Mouse (Mus musculus) ovary, postnatal 36 days (tissue): Measurements from ENCODE around the gene Vdr.

Experiments
- DNase-seq: peaks from one replicate; pipeline ENCODE4 v3.0.0; 2022; ENCODE audit warnings: low spot score, mixed read lengths

Vdr gene

GRCm38 (mm10) chr15:97920306-97920705, 9.9 kb upstream of the Vdr start:
- DNase-seq: no peak

DNA sequence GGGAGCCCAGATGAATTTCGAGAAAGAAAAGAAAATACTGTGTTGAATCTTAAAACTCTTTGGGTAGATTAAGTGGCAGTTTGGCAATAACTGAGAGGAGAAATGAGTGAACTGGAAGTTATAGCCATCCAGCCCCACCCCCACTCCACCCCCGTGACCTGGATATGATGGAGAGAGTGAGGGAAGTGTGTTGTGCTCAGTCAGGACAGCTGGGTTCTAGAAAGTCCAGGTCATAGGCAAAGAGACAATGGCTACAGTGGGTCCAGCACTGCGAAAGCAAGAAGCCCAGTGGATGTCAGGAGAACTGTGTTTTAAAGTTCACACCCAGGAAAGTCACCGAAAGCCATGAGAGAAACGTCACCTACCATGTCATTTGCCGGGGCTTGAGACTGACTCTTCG, 8.8 kb upstream of the Vdr start:
- no peak for DNase-seq

DNA sequence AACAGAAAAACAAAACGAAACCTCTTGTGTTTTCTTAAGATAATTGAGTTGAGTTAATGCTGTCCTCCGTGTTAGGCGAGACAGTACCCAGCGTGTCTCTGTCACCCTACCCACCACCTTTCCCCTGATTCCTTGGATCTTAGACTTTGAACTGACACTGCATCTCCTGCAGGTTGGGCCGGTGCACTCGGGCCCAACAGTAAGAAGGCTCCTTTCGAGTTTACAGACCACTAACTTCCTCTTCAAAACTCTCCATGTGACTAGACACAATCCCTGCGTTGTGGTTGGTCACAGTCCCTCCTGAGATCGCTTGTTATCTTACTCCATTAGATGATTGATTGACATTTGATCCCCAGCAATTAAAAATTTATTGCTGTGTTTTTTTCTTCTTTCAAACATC, 7.6 kb upstream of the Vdr start:
- no peak for DNase-seq

- DNase-seq: peak; percentile 25
Observed at GRCm38 (mm10) chr15:97914331-97914747, 3.9 kb upstream of the Vdr start.

- peak; percentile 56 for DNase-seq
Observed at GRCm38 (mm10) chr15:97907801-97908751, 2.4 kb downstream of the Vdr start.

DNA sequence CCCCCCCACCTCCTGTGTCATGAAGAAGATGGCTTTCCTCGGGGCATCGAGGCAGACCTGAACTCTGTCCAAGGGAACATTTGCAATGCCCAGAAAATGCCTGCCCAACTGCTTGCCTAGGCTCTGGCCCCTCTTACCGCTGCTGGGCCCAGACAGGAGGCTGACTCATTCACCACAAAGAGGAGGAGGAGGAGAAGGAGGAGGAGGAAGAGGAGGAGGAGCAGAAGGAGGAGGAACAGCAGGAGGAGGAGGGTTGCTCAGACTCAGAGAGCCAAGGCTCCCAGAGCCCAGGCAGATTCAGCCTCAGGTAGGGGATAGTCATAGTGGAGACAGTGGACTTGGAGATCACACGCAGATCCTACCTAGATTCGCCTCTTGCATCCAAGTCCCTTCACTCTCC, 3.2 kb downstream of the Vdr start:
- no peak for DNase-seq

DNA sequence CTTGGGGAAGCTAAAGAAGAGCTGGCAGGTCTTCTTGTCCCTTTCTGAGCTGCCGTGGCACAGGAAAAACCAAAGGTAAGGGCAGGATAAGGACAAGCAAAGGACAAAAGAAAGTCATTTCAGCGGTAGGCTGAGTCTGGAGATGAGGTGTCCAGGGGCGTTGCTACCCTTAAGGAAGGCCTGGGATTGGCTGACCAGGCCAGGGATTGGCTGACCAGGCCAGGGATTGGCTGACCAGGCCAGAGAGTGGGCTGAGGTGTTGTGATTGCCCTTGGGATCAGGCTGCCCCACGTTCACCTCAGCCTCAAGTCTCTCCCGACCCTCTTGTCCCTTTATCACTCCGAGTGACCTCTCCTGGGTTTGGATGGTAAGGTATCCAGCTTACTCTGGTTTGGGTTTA, 5.1 kb downstream of the Vdr start:
- DNase-seq: no peak

GRCm38 (mm10) chr15:97904339-97904991, 6.0 kb downstream of the Vdr start:
- DNase-seq: no peak

DNA sequence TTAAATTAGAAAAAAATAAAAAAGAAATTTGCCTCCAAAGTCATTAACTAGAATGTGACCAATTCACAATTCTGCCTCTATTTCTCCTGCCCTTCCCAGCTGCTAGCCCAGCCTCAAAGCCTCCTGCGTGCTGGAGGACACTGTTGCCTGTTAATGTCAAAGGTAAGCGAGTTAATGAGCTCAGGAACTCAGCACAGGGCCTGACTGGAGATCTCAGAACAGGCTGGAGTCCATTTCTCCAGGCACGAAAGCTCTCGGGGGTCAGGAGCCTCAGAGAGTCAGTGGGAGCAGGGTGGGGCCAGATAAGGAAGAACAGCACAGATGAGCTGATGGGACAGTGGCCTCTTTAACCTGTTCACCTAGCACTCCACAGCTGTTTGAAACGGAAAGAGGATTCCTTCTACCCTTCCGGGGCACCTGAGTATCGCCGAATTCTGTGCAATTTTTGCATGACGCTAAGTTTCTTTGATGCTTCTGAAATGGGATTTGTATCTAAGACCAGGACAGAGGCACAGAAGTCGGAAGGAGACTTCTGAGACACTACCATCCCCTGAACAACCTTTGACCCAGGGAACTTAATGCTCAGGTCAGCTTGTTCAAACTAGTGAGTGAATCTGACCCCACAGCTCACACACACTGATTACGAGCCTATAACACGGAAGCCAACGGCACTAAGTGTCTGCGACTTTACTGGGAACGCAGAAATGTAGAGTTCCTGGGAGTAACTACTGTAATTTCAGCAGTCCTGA, 7.0 kb downstream of the Vdr start:
- no peak for DNase-seq

- DNase-seq: no peak
Observed at GRCm38 (mm10) chr15:97900991-97901390, 9.4 kb downstream of the Vdr start.

GRCm38 (mm10) chr15:97900336-97900912, 10.0 kb downstream of the Vdr start:
- no peak for DNase-seq

- no peak for DNase-seq
Observed at GRCm38 (mm10) chr15:97899714-97900113, 10.7 kb downstream of the Vdr start.

DNA sequence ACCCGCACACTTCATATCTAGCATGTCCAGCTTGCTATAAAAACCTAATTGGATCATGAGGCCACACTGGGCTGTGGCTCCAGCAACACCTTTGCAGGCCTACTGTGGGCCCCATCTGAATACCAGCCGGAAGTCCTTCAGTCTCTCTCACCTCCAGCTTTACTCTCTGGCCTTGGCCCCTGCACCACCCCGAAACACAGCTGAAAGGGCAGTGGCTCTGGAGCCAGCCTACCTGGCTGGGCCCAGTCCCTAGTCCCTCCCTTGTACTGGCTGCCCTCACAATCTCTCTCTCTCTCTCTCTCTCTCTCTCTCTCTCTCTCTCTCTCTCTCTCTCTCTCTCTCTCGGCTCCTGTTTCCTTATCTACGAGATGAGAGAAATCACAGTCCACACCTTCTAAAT, 11.6 kb downstream of the Vdr start:
- no peak for DNase-seq

DNA sequence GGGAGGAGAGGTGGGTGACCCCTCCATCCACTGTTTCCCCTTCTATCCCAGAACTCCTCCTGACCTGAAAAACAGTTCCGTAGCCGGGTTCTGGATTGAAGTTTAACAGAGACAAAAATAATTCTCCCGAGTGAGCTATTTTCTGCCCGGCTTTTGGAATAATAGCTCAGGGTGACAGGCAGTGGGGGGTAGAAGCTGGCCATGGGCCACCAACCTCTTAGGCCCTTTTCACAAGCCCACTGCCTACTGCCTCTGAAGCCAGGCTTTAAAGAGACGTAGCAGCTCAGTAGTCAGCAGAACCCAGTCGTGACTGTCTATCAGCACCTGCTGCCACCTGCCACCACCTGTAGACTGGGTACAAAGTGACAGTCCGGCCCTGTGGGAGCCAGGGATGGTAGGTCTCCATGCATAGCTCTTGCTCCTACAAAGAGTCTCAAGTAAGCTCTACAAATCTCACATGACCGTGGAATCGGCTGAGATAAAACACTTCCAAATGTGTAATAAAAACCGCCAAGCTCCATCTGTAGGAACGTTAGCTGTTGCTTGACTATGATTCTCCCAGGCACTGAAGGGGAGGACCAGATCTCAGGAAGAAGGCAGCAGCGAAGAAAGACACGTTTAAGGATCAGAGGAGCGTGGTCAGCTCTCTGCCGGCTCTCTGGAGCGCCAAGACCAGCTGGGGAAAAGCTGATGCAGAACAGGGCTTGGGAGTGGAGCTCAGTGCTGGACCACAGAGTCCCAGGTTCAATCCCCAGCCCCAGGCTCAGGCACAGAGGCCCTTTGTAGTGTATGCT, 13.4 kb downstream of the Vdr start:
- no peak for DNase-seq

- DNase-seq: no peak
Observed at GRCm38 (mm10) chr15:97896347-97896746, 14.1 kb downstream of the Vdr start.

- DNase-seq: no peak
Observed at GRCm38 (mm10) chr15:97895847-97896246, 14.6 kb downstream of the Vdr start.

DNA sequence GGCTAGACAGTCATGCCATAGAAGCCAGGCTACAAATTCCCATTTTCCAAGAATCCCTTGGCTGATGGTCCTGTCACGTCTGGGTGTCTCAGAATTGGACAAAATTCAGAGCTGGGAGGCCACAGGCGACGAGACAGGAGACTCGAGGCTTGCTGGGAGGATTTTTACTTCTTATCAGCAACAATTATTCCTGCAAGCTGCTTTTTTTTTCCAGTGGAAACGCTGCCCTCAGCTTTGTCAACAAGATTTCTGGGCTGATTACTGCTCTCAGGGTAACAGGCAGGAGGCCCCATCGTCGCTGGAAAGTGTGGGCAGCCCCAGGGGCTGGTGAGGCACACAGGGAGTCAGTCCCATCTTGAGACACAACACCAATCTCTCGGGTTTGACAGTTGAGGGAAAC, 17.9 kb downstream of the Vdr start:
- DNase-seq: no peak

DNA sequence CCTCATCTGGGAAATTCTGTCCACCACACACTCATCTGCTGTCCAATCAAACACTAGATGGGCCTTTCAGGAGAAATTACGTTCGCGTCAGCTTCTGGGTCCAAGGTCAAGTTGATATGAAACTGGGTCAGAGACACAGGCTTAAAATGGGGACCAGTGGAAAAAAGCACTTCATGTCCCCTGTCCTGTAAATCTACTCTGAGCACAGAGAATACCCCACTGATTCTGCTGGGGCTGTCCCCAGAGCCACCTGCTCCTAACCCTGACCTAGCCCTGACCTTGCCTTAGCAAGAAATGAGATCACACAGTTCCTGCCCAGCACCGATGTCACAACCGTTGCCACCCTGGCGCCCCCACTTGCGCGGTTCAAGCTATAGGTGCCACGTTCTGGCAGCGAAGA, 20.0 kb downstream of the Vdr start:
- no peak for DNase-seq

GRCm38 (mm10) chr15:97890017-97890416, 20.4 kb downstream of the Vdr start:
- no peak for DNase-seq

DNA sequence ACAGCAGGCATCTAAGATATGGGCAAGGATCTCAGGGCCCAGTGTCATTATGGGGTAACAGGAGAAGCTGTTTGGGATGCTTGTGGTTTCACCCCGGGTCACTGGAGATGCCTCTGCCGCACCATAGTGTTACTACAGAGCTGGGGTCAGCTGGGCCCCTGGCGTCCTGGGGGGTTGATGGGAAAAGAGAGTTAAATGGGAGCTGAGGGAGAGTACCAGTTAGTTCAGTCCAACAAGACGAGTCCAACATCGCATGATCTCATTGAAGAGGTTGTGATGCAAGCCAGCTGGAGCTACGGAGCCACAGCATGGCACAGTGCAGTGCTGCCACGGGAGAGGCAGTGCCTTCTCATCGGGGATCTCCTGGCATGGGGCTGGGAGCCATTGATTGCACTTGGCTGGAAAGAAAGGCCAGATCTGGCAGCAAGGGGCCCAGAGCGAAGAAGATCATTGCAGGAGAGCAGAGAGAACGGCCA, 22.9 kb downstream of the Vdr start:
- no peak for DNase-seq

DNA sequence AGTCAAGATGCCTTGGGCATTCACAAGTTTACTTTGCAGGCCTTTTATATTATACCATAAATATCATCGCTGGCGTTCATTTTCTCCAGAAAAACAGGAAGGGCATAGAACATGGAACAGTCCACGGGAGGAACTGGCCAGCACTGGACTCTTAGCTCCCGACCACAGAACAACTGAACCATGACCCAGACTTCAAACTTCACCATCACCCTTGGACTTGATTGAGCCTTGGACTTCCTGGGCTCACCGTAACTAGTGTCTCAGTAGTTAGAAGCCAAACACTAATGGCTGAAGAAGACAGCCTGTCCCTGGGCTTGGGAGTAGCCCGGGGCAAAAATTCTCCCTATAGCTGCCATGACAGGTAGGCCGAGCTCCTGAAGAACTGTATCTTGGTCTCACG, 29.0 kb downstream of the Vdr start:
- DNase-seq: no peak
